Mouse (Mus musculus) urinary bladder, postnatal 14 days (tissue): ENCODE results near the gene Acoxl.
"Not testable (repeated sequence)": the region's sequence is repeated elsewhere in the genome, so short reads cannot be mapped to it uniquely, and the experiment has no call there.

Experiments
- DNase-seq: peaks from one replicate; pipeline ENCODE4 v3.0.0; 2021; ENCODE audit warnings: low spot score

Acoxl gene

DNA sequence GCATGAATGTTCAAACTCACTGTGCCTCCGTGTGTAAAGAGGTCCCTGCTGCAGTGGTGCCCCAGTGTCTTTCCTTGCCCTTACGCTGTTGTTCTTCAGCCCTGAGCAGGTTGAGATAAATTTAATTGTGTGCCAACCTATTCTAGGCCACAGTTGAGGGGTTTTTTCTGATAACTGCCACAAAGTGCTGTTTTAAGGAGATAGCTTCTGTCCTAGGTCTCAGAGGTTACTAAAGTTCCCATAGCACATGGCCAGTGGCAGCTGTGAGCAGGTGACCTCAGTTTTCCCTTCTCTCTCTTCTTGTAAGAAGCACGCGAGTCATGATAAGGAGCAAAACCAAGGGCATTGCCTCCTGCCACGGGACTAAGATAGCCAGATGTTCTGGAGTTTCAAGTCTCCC is 245.9 kb downstream of the Acoxl start:
- no peak for DNase-seq

DNA sequence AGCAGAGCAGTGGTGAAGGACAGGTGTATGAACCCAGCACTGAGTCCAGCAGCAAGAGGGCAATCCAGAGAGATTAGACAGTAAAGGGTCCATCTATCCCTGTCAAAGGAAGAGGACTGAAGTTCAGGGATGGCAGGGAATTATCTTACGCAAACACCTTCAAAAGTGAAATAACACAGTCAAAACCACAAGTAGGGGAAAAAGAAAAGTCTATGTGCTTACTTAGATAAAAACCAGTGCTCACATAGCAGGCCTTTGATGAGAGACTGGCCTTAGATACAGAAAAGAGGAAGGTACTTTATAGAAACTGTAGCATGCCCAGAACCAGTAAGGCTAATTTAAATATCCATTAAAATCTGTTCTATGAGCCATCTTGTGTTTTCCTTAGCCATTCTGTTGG is 246.8 kb downstream of the Acoxl start:
- no peak for DNase-seq

DNA sequence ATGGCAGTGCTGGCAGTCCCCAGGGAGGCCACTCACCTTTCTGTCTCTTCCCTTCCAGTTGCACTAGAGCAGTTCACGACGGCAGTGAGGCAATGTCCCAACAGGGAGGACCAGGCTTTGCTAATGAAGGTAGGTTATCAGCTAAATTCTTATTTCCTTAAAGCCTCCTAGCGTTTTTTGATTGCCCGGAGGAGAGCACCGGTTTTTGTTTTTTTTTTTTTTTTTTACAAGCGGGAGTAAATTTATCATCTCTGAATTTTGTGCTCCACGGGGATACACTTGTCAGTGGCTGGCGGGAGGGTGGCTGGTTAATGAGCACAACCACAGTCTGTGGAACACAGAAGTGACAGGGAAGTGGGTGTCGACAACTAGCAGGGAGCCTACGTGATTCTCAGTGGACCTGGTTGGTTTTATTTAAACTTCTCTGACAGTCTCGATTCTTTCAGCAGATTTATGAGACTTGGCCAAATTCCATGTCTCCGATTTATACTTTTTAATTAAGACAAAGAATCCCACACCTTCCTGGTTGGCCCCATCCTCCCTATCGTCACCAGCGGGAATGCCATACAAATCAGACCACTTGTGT is 247.7 kb downstream of the Acoxl start:
- DNase-seq, result no peak

DNA sequence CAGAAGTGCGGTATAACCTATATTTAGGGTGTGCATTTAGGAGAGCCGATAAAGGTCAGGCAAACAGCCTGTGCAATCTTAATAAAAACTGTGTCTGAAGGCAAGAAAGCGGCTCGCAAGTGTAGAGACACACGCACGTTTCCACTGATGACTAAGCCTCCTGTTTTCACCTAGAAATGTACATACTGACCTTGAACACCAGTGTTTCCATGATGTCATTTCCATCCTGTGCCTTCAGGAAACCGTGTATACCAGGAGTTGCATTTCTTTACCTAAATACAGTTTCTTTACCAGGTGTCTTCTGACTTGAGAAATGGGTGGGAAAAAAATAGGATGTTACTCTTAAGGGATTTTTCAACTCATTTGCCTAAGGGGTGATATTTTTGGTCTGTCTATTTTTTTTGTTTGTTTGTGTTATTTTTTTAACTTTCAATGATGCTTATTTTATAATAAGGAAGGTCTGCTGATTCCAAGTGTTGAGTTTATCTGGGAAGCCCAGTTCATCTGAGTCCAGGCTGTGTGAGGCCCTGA is 248.4 kb downstream of the Acoxl start:
- DNase-seq, result no peak

DNA sequence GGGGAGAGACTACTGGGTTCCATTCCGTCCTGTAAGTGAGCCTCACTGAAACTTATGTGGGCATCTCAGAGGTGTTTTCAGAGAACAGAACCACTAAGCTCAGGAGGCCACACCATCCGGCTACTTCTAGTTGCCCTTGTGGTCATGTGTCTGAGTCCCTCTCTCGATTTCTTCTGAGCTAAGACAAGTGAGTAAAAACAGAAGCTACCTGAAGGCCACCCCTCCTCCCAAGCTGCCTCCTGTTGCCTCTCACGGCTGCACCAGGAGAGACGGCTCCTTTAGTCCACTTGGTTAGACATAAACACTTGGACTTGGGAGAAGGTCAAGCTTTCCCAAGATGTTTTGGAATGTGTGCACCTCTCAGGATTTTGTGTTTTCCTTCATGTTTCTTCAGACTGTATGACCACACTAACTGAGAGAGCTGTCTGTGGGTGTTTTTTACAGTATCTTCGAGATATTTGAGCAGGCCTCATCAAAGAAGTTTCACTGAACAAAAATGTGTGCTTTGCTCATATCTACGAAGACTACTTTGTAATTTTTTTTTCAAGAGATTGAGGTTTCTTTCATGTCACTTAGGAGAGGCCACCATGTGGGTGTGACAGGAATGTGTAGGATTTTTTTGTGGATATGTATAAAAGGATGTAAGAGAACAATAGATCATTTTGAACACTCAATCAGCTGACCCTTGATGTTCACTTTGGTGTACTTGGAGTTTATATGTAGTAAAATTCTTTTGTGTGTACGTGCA is 249.3 kb downstream of the Acoxl start:
- DNase-seq, result no peak

DNA sequence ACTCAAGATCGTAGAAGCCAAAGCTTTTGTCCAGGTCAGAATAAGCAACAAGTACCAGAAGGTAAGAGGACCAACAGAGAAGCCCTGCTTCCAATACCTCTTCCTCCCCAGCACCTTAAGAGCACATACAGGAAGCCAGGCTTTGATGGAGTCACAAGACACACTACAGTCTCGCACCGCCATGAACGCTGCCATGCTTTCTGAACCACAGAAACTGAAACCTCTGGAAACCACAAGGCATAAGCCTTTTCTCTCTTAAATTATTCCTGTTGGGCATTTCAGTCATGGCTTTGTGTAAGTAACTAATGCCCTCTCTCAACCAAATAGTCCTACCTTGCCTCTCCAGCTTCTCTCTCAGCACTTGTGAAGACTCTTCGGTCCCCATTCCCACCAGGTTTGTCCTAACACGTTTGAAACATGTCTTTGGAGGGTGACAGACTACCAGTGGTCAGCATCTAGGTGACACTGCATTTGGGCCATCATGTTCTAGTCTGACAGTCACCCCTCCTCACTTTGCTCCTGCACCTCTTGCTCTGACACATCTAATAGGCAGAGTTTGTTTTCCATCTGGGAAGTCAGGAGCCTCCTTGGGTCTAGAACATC is 251.7 kb downstream of the Acoxl start:
- DNase-seq, result no peak

DNA sequence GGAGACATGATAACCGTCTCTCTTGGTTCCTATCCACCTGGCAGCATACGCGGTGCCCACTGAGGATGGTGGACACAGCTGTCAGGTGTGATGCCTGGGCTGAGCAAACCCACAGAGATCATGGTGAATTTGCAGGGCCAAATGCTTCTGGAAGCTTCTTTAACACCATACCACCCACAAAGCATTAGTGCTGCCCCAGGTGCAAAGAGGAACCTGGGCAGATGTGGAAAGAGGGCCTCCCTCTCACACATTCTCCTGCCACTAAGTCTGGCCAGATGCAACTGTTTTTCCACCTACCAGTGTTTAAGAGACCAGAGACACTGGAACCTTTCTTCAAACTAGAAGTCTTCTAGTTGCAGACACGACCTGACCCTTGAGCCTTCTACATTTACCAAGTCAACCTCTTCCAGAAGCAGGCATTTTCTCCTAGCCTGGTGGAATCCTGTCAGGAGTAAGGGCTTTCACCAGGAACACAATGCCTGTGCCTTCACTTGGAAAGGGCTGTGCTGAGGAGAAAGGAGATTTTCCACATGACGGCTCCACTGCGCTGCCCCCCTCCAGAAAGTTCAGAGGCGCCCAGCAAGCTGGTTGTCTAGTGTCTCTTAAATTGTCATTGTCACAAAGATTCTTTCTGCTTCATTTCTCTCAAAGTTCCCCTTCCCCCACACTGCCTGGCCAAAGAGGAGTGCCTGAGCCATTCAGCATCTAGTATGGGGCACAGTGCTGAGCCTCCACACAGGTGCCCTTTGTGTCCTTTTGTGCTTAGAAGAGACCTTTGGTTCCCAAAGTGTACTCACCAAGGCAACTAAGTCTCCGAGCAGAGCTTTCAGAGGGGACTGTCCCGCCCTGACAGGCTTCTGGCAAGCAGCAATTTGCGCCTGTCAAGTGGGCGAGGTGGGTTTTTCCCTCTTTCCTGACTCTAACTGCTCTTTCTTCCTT is 253.0 kb downstream of the Acoxl start:
- no peak for DNase-seq

DNA sequence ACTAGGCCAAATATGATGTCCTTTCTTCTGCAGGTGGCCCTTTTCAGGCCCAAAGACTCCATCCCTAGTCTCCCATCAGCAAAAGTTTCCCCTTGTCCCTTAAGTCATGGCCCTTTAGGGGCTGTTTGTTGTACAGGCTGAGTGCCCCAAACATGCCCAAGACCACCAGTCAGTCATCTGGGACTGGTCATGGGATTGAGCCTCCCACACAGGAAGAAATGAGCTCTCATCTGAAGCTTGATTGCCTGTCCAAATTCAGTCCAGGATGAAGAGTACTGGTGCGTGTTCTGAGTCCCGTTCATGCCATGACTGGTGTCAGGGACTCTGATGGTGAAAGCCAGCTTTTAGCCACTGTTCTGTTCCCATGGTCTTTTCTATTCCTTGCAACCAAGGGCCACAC is 253.8 kb downstream of the Acoxl start:
- DNase-seq, result no peak

DNA sequence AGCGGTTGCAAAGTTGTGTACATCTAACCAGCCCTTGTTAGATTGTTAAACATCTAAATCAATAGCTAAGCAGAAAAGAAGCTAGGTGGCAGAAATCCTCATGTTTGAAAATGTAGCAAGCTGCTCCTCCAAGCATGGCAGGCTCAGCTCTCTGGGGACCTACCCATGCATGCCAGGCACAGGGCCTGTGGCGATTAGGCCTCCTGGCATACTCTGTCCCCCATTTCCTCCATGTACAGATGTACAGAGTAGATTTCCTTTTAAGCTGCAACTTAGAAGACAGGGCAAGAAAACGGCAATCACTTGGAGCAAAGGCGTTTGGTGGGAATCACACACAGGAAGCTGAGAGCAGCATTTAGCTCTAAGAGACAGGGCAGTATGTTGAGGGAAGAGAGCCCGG is 255.5 kb downstream of the Acoxl start:
- no peak for DNase-seq

DNA sequence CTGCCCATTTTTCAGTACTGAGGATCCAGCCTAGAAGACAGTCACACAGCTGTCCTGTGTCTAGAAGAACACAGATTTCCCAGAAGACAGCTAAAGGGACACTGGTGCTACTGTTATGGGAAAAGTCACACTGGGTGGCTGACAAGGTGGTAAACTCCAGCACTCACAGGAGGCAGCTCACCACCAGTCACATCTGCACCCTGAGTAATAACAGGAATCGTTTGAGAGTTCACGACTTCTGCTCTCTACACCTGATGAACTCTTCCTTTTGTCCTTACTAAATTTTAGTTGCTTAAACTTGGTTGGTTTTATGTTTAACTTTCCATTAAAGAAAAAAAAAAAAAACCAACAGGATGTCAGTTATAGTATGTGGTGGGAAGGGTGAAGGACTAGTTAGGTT is 255.9 kb downstream of the Acoxl start:
- no peak for DNase-seq

DNA sequence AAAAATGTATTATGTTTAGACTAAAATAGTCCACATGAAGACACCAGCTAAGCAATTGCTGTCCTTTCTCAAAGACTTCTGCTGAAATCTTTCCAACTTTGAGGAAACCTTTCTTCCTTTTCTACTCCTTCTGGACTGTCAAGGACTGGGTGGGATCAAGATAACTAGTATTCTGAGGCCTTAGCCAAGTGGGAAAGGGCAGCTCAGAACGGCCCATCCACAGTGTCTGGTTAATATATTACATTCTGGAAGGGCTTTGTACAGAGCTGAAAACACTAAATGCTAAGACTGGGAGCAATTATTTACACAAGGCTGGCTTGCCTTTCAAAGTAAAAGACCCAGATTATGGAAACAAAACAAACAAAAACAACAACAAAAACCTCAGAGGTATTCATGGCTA is 256.6 kb downstream of the Acoxl start:
- no peak for DNase-seq

DNA sequence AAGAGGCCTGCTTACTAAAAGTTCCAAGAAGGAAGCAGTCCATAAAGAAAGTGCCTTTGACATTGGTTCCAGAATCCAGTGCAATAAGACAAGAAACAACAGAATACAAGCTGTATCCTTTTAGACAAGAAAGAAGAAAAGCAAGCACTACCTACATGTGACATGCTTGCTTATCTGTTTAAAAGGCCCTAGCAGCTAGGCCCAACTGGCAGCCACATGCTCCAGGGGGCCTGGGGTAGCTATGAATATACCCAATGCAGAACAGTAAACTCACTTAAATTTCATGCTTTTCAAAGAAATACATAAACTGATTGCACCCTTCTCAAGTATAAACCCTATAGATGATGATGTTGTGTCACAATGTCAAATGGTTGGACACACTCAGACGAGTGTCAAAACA is 257.4 kb downstream of the Acoxl start:
- DNase-seq, result no peak

DNA sequence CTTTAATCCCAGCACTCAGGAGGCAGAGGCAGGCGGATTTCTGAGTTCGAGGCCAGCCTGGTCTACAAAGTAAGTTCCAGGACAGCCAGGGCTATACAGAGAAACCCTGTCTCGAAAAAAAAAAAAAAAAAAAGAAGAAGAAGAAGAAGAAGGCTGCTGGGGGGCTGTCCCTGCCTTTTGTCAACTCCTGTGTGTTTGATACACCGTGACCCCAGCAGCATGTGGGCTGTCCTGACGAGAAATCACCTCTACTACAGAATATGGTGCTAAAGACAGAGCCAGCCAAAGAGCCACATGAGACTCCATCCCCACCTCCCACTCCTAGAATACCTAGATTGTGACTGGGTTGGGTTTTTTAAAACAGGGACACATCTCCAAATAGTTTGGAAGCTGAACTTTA is 259.4 kb downstream of the Acoxl start:
- not testable (repeated sequence) for DNase-seq

DNA sequence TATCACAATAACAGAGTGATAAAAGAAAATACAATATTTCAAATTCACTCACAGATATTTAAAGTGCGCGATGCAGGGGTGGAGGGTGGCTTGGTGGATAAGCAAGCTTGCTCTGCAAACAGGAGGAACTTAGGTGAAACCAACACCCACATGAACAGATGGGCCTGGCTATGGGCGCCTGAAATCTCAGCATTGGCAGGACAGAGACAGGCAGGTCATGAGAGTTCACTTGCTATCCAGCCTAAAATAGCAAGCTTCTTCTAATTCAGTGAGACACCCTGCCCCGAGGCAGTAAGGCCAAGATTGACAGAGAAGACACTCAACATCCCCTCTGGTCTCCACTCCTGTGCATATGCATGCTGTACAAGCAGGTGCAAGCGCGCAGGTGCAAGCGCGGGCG is 263.4 kb downstream of the Acoxl start:
- DNase-seq, result no peak

DNA sequence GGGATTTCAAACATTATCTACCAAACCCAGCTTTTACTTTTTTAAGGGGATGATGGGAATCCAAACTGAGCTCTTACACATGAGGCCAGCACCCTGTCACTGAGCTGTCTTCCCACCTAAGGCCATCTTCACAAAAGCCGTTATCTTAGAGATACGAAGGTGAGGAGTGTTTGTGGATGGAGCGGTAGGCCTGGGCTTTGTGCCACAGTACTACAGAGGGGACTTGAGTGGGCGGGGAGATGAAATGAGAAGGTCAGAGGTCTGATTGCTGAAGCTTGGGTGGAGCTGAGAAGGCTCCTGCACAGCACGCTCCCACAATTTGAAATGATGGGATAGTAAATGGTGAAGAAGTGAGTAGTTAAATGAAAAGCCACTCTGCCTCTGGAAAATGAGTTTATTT is 266.1 kb downstream of the Acoxl start:
- no peak for DNase-seq

DNA sequence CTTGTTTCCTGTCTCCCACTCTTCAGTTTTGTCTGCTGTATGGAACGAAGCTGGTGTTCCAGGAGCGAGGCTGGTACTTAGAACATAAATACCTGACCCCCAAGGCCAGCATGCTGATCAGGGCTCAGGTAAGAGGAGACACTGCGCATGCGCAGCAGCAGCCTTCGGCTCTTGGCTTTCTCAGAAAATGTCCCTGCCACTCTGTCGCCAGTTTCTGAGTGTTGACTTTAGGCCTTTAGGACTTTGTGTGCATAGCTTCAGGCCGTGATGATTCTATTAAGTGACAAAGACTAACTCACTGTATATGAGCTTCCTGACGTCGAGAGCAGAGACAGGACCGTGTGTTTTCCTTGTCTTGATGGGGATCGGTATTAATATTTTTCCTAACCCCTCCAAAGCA is 267.0 kb downstream of the Acoxl start:
- DNase-seq, result no peak

DNA sequence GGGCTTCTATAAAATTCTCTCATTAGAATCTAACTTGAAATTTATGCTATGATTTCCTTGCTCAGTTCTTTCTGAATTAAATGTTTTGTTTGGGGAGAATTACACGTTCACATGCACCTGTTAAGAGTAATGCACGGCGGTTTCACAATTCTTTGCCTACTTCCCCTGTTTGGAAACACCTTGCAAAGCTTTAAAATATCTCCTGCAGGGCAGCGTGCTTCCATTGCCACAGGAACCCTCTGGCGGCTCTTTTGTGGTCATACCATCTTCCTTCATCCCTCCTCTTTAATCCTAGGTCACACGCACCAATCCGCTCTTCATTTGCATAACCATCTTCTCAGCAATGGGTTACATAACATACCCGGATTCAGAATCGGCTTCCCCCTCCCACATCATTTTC is 272.9 kb downstream of the Acoxl start:
- no peak for DNase-seq

DNA sequence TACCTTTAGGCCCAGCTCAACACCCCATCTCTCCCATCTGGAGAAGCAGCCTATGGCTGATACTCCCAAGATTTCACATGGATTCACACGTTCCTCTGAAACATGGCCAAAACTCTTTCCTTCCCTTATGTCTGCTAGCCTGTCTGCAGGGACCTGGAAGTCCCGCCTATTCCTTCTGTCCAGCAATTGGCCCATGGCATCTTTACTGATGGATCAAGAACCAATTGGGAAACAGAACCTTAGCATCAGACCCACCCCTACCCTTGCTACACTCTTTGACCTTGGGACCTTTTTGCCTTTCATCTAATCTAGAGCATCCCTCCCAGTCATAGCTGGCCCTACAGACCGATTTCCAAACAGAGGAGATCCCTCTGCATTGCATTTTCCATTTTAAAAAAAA is 275.9 kb downstream of the Acoxl start:
- no peak for DNase-seq

DNA sequence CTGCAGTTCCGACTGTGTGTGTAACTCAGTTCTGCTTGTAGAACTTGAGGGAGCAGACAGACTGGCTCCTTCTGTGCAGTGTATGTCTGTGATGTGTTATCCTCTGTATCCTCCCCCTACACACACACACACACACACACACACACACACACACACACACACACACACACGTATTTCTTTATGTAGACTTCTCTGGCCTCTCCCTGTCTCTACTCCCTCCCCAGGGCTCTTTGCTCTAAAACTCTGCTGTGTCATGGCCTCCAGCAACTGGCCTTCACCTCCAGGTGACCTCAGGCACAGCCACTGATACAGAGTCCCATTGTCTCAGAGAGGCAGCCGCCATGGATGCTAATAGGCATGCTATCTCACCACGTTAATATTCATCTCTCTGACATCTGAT is 276.9 kb downstream of the Acoxl start:
- DNase-seq, result no peak

DNA sequence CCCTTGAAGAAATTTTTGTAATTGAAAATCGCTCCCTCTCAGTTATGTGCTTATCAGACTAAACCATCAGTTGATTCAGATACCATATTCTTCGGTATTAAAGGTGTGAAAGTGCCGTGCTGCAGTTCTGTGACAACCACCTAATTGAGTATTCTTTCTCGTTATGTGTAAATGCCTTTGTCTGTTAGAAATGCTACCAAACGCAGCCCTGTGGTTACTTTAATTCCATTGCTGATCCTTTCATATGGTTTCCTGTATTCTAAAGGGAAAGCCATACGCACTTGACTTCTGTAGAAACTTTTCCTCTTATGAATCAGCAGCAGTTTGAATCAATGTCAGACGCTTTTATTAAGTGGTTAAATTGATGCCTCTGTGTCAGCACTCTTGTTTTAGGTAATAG is 278.9 kb downstream of the Acoxl start:
- no peak for DNase-seq

DNA sequence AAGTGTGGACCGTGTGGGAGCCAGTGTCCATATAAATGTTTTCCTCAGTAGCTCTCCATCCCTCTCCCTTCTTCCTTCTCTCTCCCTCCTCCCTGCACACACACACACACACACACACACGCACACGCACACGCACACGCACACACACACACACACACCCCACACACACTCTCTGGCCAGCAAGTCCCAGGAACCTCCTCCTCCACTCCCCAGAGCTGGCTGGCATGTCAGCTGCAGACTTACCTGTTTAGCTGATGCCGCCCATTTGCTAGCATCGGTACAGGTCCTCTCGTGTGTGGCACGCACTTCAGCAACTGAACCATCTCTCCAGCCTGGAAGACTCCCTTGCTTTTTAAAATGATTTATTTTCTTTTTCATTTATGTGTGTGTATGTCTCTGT is 280.3 kb downstream of the Acoxl start:
- no peak for DNase-seq

DNA sequence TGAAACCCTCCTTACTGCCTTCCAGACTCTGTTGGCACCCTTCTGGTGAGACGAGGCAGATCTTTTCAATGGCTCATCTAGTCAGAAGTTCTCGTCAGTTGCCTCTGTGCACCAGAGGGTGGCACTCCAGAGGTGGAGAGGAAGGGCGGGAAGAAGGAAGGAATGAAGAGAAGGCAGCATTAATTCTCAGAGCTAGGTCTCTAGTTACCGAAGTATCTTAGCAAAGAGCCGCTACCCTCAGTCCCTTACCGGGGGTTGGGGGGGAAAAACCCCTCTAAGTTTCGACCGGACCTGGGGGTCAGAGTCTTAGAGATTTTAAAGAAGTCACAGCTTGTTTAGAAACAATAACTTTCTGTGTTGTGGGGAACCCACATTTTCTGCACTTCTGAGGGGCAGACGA is 283.8 kb downstream of the Acoxl start:
- peak; percentile 66 for DNase-seq
